Mouse (Mus musculus) testis, adult 2 months (tissue): ENCODE measurements at regions not wholly inside any gene's neighbourhood (a gene's known extent, or its start where the extent isn't known, plus 50 kb on each side); places are given as distances from the start of the nearest gene placed in this dataset.

Source experiments
- CTCF ChIP-seq: fragments of 200-500 bp; IDR thresholded peaks from 2 replicates; pipeline ENCODE4 v1.5.1; 2012; ENCODE audit warnings: low read depth, mild to moderate bottlenecking, inconsistent platforms, low read length, moderate library complexity; ENCODE audit not compliant: control insufficient read depth, insufficient read depth, insufficient replicate concordance
- POLR2A ChIP-seq: fragments of 200-500 bp; IDR thresholded peaks from 2 replicates; pipeline ENCODE4 v1.6.1; 2012; ENCODE audit warnings: low read depth, mild to moderate bottlenecking, inconsistent platforms, low read length, moderate library complexity; ENCODE audit not compliant: control insufficient read depth

GRCm38 (mm10) chr2:131689996-131690395 lies 127.9 kb upstream of the Adra1d start:
- TF ChIP-seq CTCF (no peak), POLR2A (no peak)
